Mouse (Mus musculus): ENCODE measurements around the gene Igf2. TPM values are rescaled to one million over a fixed set of nuclear protein-coding genes. Genes with fewer than 3 reads are reported as not detected.

The Igf2 gene
- polyA plus RNA-seq, 1 experiment, result 5.5 TPM

DNA sequence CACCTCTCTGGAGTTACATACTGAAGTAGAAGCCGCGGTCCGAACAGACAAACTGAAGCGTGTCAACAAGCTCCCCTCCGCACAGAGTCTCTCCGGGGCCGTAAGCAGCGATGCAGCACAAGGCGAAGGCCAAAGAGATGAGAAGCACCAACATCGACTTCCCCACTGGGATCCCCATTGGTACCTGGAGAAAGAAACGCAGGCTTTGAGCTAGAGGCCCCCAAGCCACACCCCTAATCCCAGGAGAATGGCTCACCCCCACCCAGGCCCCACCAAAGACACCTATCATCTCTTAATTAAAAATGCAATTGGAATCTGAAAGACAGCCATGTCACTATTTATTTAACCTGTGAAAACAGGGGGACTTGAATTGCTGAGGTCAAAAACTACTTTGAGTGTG is 11.0 kb downstream of the Igf2 start:
- H3K27me3 ChIP-seq (ENCODE audit: control insufficient read depth, insufficient read depth, insufficient read length), result peaks cover 8% of the 10 kb centered on the region
- no peaks in the 10 kb centered on the region for H3K79me3 ChIP-seq (ENCODE audit: low read depth)
- TF ChIP-seq CTCF (IDR thresholded peaks at IDR 0.05; ENCODE audit: control insufficient read depth, insufficient read depth, insufficient read length) (no peak), MYOD1 (IDR thresholded peaks at IDR 0.05; ENCODE audit: control insufficient read depth, insufficient read length, low read depth) (no peak), MAX (IDR thresholded peaks at IDR 0.05) (no peak), USF1 (IDR thresholded peaks at IDR 0.05; ENCODE audit: low read depth) (no peak), CEBPB (IDR thresholded peaks at IDR 0.05; ENCODE audit: low read depth) (no peak), MYOG (IDR thresholded peaks at IDR 0.05; ENCODE audit: control insufficient read depth, extremely low read depth, insufficient read length) (no peak), FOSL1 (IDR thresholded peaks at IDR 0.05; ENCODE audit: insufficient read depth, low read length, poor library complexity, severe bottlenecking) (no peak)
- no peak overlapping the region for H3ac ChIP-seq (ENCODE audit: control insufficient read depth, insufficient read length, low read depth)
- no peaks in the 10 kb centered on the region for H3K36me3 ChIP-seq (ENCODE audit: control insufficient read depth, insufficient read depth)
- H3K79me2 ChIP-seq (ENCODE audit: control insufficient read depth, insufficient read depth), result no peaks in the 10 kb centered on the region
- no peak overlapping the region for H3K4me3 ChIP-seq (ENCODE audit: insufficient read depth, poor library complexity, severe bottlenecking)

DNA sequence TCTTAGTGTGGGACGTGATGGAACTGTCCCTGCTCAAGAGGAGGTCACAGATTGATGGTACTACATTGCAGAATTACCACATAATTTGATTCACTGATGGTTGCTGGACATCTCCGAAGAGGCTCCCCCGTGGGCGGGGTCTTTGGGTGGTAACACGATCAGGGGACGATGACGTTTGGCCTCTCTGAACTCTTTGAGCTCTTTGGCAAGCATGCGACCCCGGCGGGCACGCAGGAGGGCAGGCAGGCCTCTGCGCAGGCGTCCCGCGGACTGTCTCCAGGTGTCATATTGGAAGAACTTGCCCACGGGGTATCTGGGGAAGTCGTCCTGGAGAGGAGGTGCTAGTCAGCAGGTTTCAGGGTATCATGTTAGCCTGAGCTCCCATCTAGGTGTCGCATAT is 12.9 kb downstream of the Igf2 start:
- Histone ChIP-seq H3ac (ENCODE audit: control insufficient read depth, insufficient read length, low read depth) (no peak overlapping the region), H3K27me3 (ENCODE audit: control insufficient read depth, insufficient read depth, insufficient read length) (peaks cover 2% of the 10 kb centered on the region), H3K79me2 (ENCODE audit: control insufficient read depth, insufficient read depth) (no peaks in the 10 kb centered on the region), H3K79me3 (ENCODE audit: low read depth) (no peaks in the 10 kb centered on the region), H3K4me3 (ENCODE audit: insufficient read depth, poor library complexity, severe bottlenecking) (no peak overlapping the region), H3K36me3 (ENCODE audit: control insufficient read depth, insufficient read depth) (no peaks in the 10 kb centered on the region)
- TF ChIP-seq MYOD1 (IDR thresholded peaks at IDR 0.05; ENCODE audit: control insufficient read depth, insufficient read length, low read depth) (no peak), USF1 (IDR thresholded peaks at IDR 0.05; ENCODE audit: low read depth) (no peak), MAX (IDR thresholded peaks at IDR 0.05) (no peak), FOSL1 (IDR thresholded peaks at IDR 0.05; ENCODE audit: insufficient read depth, low read length, poor library complexity, severe bottlenecking) (no peak), MYOG (IDR thresholded peaks at IDR 0.05; ENCODE audit: control insufficient read depth, extremely low read depth, insufficient read length) (no peak), CEBPB (IDR thresholded peaks at IDR 0.05; ENCODE audit: low read depth) (no peak), CTCF (IDR thresholded peaks at IDR 0.05; ENCODE audit: control insufficient read depth, insufficient read depth, insufficient read length) (no peak)

DNA sequence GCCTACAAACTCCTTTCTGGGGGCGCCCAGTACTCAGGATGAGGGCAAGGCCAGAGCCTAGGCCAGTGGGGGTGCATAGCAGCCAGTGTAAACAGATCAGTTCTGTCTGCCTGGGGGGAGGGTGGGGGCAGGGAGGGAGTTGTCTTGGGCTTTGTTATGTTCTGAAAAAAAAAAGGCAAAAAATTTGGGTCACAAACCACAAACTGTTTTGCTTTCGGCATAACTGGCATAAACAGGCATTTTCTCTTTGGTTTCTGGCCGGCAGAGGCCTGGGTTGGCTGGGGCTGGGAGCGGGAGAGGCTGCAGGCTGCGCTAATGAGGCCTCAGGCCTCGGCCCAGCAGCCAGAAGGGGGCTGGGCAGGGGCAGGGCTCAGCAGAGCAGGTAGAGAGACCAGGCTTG is 19.9 kb downstream of the Igf2 start:
- Histone ChIP-seq H3K79me3 (ENCODE audit: low read depth) (no peaks in the 10 kb centered on the region), H3K4me3 (ENCODE audit: insufficient read depth, poor library complexity, severe bottlenecking) (no peak overlapping the region), H3K79me2 (ENCODE audit: control insufficient read depth, insufficient read depth) (no peaks in the 10 kb centered on the region), H3K36me3 (ENCODE audit: control insufficient read depth, insufficient read depth) (no peaks in the 10 kb centered on the region), H3K27me3 (ENCODE audit: control insufficient read depth, insufficient read depth, insufficient read length) (no peaks in the 10 kb centered on the region), H3ac (ENCODE audit: control insufficient read depth, insufficient read length, low read depth) (no peak overlapping the region)
- TF ChIP-seq MYOG (IDR thresholded peaks at IDR 0.05; ENCODE audit: control insufficient read depth, extremely low read depth, insufficient read length), result no peak
- no peak for TF ChIP-seq MAX (IDR thresholded peaks at IDR 0.05)
- no peak for TF ChIP-seq CEBPB (IDR thresholded peaks at IDR 0.05; ENCODE audit: low read depth)
- no peak for TF ChIP-seq CTCF (IDR thresholded peaks at IDR 0.05; ENCODE audit: control insufficient read depth, insufficient read depth, insufficient read length)
- TF ChIP-seq MYOD1 (IDR thresholded peaks at IDR 0.05; ENCODE audit: control insufficient read depth, insufficient read length, low read depth), result no peak
- TF ChIP-seq FOSL1 (IDR thresholded peaks at IDR 0.05; ENCODE audit: insufficient read depth, low read length, poor library complexity, severe bottlenecking), result no peak
- TF ChIP-seq USF1 (IDR thresholded peaks at IDR 0.05; ENCODE audit: low read depth), result no peak

DNA sequence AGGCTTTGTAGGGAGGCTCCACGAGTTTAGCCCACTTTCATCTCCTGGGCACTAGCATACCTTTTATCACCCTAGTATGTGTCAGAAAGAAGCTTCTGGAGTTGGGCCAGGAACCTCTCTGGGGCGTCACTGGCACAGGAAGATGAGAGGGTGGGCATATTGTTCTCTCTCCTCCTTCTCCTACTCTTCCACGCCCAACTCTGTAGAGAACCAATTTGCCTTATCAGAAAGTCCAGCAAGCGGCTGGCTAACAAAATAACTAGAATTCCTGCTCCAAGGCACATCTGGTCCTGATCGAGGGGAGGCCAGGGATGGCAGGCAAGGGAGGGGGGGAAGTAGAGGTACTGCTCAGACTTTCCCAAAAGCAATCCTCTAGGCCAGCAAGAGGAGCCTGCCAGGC is 21.6 kb downstream of the Igf2 start:
- H3K79me3 ChIP-seq (ENCODE audit: low read depth), result no peaks in the 10 kb centered on the region
- no peak overlapping the region for H3K4me3 ChIP-seq (ENCODE audit: insufficient read depth, poor library complexity, severe bottlenecking)
- H3K79me2 ChIP-seq (ENCODE audit: control insufficient read depth, insufficient read depth), result no peaks in the 10 kb centered on the region
- H3ac ChIP-seq (ENCODE audit: control insufficient read depth, insufficient read length, low read depth), result no peak overlapping the region
- TF ChIP-seq USF1 (IDR thresholded peaks at IDR 0.05; ENCODE audit: low read depth) (no peak), MYOD1 (IDR thresholded peaks at IDR 0.05; ENCODE audit: control insufficient read depth, insufficient read length, low read depth) (no peak), MAX (IDR thresholded peaks at IDR 0.05) (no peak), CTCF (IDR thresholded peaks at IDR 0.05; ENCODE audit: control insufficient read depth, insufficient read depth, insufficient read length) (no peak), FOSL1 (IDR thresholded peaks at IDR 0.05; ENCODE audit: insufficient read depth, low read length, poor library complexity, severe bottlenecking) (no peak), MYOG (IDR thresholded peaks at IDR 0.05; ENCODE audit: control insufficient read depth, extremely low read depth, insufficient read length) (no peak), CEBPB (IDR thresholded peaks at IDR 0.05; ENCODE audit: low read depth) (no peak)
- no peaks in the 10 kb centered on the region for H3K27me3 ChIP-seq (ENCODE audit: control insufficient read depth, insufficient read depth, insufficient read length)
- H3K36me3 ChIP-seq (ENCODE audit: control insufficient read depth, insufficient read depth), result no peaks in the 10 kb centered on the region

DNA sequence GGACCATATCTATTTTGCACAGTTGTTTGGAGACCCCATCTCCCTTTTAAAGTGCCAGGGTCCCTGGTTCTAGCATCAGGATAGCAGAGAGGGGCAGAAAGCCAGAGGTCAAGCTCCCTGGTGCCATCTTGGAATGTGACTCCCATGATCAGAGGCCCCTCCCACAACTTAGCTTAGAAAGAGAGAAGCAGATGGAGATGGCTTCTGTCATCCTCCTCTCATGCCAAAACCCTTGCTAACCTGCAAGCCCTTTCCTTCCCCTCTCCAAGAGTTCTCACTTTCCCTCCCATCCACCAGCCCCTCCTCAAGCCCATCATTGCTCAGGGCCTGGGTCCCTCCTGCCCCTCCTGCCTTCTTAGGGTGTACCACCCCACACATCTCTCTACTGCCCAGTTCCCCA is 30.4 kb downstream of the Igf2 start:
- no peak overlapping the region for H3ac ChIP-seq (ENCODE audit: control insufficient read depth, insufficient read length, low read depth)
- H3K27me3 ChIP-seq (ENCODE audit: control insufficient read depth, insufficient read depth, insufficient read length), result peaks cover 11% of the 10 kb centered on the region
- TF ChIP-seq CTCF (IDR thresholded peaks at IDR 0.05; ENCODE audit: control insufficient read depth, insufficient read depth, insufficient read length) (no peak), CEBPB (IDR thresholded peaks at IDR 0.05; ENCODE audit: low read depth) (no peak), MAX (IDR thresholded peaks at IDR 0.05) (no peak), FOSL1 (IDR thresholded peaks at IDR 0.05; ENCODE audit: insufficient read depth, low read length, poor library complexity, severe bottlenecking) (no peak), MYOG (IDR thresholded peaks at IDR 0.05; ENCODE audit: control insufficient read depth, extremely low read depth, insufficient read length) (no peak), USF1 (IDR thresholded peaks at IDR 0.05; ENCODE audit: low read depth) (no peak), MYOD1 (IDR thresholded peaks at IDR 0.05; ENCODE audit: control insufficient read depth, insufficient read length, low read depth) (no peak)
- no peak overlapping the region for H3K4me3 ChIP-seq (ENCODE audit: insufficient read depth, poor library complexity, severe bottlenecking)
- H3K79me2 ChIP-seq (ENCODE audit: control insufficient read depth, insufficient read depth), result no peaks in the 10 kb centered on the region
- no peaks in the 10 kb centered on the region for H3K79me3 ChIP-seq (ENCODE audit: low read depth)
- H3K36me3 ChIP-seq (ENCODE audit: control insufficient read depth, insufficient read depth), result no peaks in the 10 kb centered on the region

- H3K4me3 ChIP-seq (ENCODE audit: insufficient read depth, poor library complexity, severe bottlenecking), result no peak overlapping the region
- TF ChIP-seq CEBPB (IDR thresholded peaks at IDR 0.05; ENCODE audit: low read depth), result no peak
- no peaks in the 10 kb centered on the region for H3K79me3 ChIP-seq (ENCODE audit: low read depth)
- H3K79me2 ChIP-seq (ENCODE audit: control insufficient read depth, insufficient read depth), result no peaks in the 10 kb centered on the region
- peaks cover 11% of the 10 kb centered on the region for H3K27me3 ChIP-seq (ENCODE audit: control insufficient read depth, insufficient read depth, insufficient read length)
- H3K36me3 ChIP-seq (ENCODE audit: control insufficient read depth, insufficient read depth), result no peaks in the 10 kb centered on the region
- H3ac ChIP-seq (ENCODE audit: control insufficient read depth, insufficient read length, low read depth), result no peak overlapping the region
Observed at GRCm38 (mm10) chr7:142630691-142631090, 35.9 kb downstream of the Igf2 start.

Data from C2C12 (cell line).